Mouse (Mus musculus) MEL (cell line): ENCODE measurements around the gene Plxnd1. TPM values are rescaled to one million over a fixed set of nuclear protein-coding genes. Genes with fewer than 3 reads are reported as not detected.

Source experiments
- DNase-seq: peaks from one replicate; pipeline ENCODE4 v3.0.0; 2011; ENCODE audit warnings: low read depth, low spot score
- H3K27ac ChIP-seq: 2 replicates; pipeline ENCODE4 v1.5.1; 2012; ENCODE audit warnings: low read depth, mild to moderate bottlenecking, control low read depth, low read length, moderate library complexity; ENCODE audit not compliant: control insufficient read depth
- H3K27me3 ChIP-seq, 2 experiments: fragments of 150-350 bp in 1 of 2; sonication (generic) in 1 of 2; 2 replicates each; pipeline ENCODE4 v1.6.1; 2012; ENCODE audit warnings: low read length in 2 of 2, mild to moderate bottlenecking in 2 of 2, improper control_type of control experiment in 1 of 2, moderate library complexity in 1 of 2; ENCODE audit not compliant: insufficient read depth in 2 of 2, control insufficient read depth in 1 of 2
- H3K36me3 ChIP-seq, 2 experiments: 2 replicates each; pipeline ENCODE4 v1.6.1; 2012 to 2014; ENCODE audit warnings: low read length in 2 of 2, improper control_type of control experiment in 1 of 2, inconsistent platforms in 1 of 2, mild to moderate bottlenecking in 1 of 2; ENCODE audit not compliant: insufficient read depth in 2 of 2, control insufficient read depth in 1 of 2
- H3K4me1 ChIP-seq, 2 experiments: fragments of 150-350 bp in 1 of 2; sonication (generic) in 1 of 2; 2 replicates each; pipeline ENCODE4 v1.6.1; 2012; ENCODE audit warnings: low read length in 2 of 2, improper control_type of control experiment in 1 of 2, mild to moderate bottlenecking in 1 of 2; ENCODE audit not compliant: insufficient read depth in 2 of 2, control insufficient read depth in 1 of 2
- H3K4me3 ChIP-seq, 2 experiments: fragments of 150-350 bp in 1 of 2; sonication (generic) in 1 of 2; 2 replicates each; pipeline ENCODE4 v1.5.1; 2012; ENCODE audit warnings: low read depth in 2 of 2, low read length in 2 of 2, mild to moderate bottlenecking in 2 of 2, moderate library complexity in 2 of 2, control low read depth in 1 of 2, improper control_type of control experiment in 1 of 2; ENCODE audit not compliant: control insufficient read depth in 1 of 2, insufficient read depth in 1 of 2
- H3K79me2 ChIP-seq: 2 replicates; pipeline ENCODE4 v1.6.1; 2012; ENCODE audit warnings: mild to moderate bottlenecking, low read length, moderate library complexity; ENCODE audit not compliant: control insufficient read depth, poor library complexity, insufficient read depth
- H3K9ac ChIP-seq: 2 replicates; pipeline ENCODE4 v1.6.1; 2012; ENCODE audit warnings: low read depth, mild to moderate bottlenecking, control low read depth, low read length, moderate library complexity; ENCODE audit not compliant: control insufficient read depth, poor library complexity, severe bottlenecking
- H3K9me3 ChIP-seq: fragments of 150-350 bp; sonication (generic); replicated peaks from 2 replicates; pipeline ENCODE4 v1.6.1; 2012; ENCODE audit warnings: mild to moderate bottlenecking, low read length, improper control_type of control experiment, moderate library complexity; ENCODE audit not compliant: insufficient read depth
- CHD1 ChIP-seq: IDR thresholded peaks from 2 replicates; pipeline ENCODE4 v1.6.1; 2012; ENCODE audit warnings: low read depth, mild to moderate bottlenecking, inconsistent platforms, low read length, improper control_type of control experiment
- CHD2 ChIP-seq: IDR thresholded peaks from 2 replicates; pipeline ENCODE4 v1.6.1; 2011; ENCODE audit warnings: low read length, improper control_type of control experiment
- CTCF ChIP-seq, 3 experiments: IDR thresholded peaks in 2 of 3; conservative IDR thresholded peaks in 1 of 3; 2 replicates each; pipeline ENCODE4 v1.5.1; 2011 to 2012; ENCODE audit warnings: low read length in 3 of 3, low read depth in 2 of 3, mild to moderate bottlenecking in 2 of 3, improper control_type of control experiment in 1 of 3, inconsistent platforms in 1 of 3, mixed read lengths in 1 of 3, moderate library complexity in 1 of 3; ENCODE audit not compliant: control insufficient read depth in 1 of 3, insufficient read depth in 1 of 3, poor library complexity in 1 of 3, severe bottlenecking in 1 of 3
- E2F4 ChIP-seq: IDR thresholded peaks from 2 replicates; pipeline ENCODE4 v1.6.1; 2011; ENCODE audit warnings: low read depth, low read length, improper control_type of control experiment, borderline replicate concordance
- ELF1 ChIP-seq: IDR thresholded peaks from 2 replicates; pipeline ENCODE4 v1.6.1; 2014; ENCODE audit warnings: low read depth, mild to moderate bottlenecking, inconsistent platforms, low read length, improper control_type of control experiment, moderate library complexity
- EP300 ChIP-seq, 2 experiments: IDR thresholded peaks; 2 replicates each; pipeline ENCODE4 v1.6.1; 2011; ENCODE audit warnings: improper control_type of control experiment in 2 of 2, low read length in 2 of 2, low read depth in 1 of 2, mild to moderate bottlenecking in 1 of 2
- ETS1 ChIP-seq: IDR thresholded peaks from 2 replicates; pipeline ENCODE4 v1.6.1; 2012; ENCODE audit warnings: low read depth, mild to moderate bottlenecking, inconsistent platforms, low read length, improper control_type of control experiment, moderate library complexity
- GATA1 ChIP-seq: IDR thresholded peaks from 2 replicates; pipeline ENCODE4 v1.6.1; 2011; ENCODE audit warnings: low read depth, low read length, improper control_type of control experiment
- HCFC1 ChIP-seq: IDR thresholded peaks from 2 replicates; pipeline ENCODE4 v1.6.1; 2012; ENCODE audit warnings: low read depth, mild to moderate bottlenecking, inconsistent platforms, low read length, improper control_type of control experiment, moderate library complexity
- JUND ChIP-seq: IDR thresholded peaks from 2 replicates; pipeline ENCODE4 v1.6.1; 2011; ENCODE audit warnings: low read depth, mild to moderate bottlenecking, improper control_type of control experiment, low read length
- KAT2A ChIP-seq: conservative IDR thresholded peaks from 2 replicates; pipeline ENCODE4 v1.6.1; 2012; ENCODE audit warnings: low read depth, low read length, improper control_type of control experiment, inconsistent platforms
- MAZ ChIP-seq: IDR thresholded peaks from 2 replicates; pipeline ENCODE4 v1.6.1; 2012; ENCODE audit warnings: low read depth, mild to moderate bottlenecking, inconsistent platforms, low read length, improper control_type of control experiment
- MXI1 ChIP-seq: IDR thresholded peaks from 2 replicates; pipeline ENCODE4 v1.6.1; 2011; ENCODE audit warnings: mild to moderate bottlenecking, low read depth, low read length, improper control_type of control experiment
- MYB ChIP-seq: IDR thresholded peaks from 2 replicates; pipeline ENCODE4 v1.6.1; 2011; ENCODE audit warnings: mild to moderate bottlenecking, low read depth, low read length, improper control_type of control experiment
- MYC ChIP-seq: IDR thresholded peaks from 2 replicates; pipeline ENCODE4 v1.6.1; 2011; ENCODE audit warnings: low read depth, mild to moderate bottlenecking, low read length, improper control_type of control experiment, moderate library complexity
- NELFE ChIP-seq: IDR thresholded peaks from 2 replicates; pipeline ENCODE4 v1.6.1; 2011; ENCODE audit warnings: low read depth, low read length, improper control_type of control experiment
- POLR2A ChIP-seq, 2 experiments: IDR thresholded peaks; 2 replicates each; pipeline ENCODE4 v1.6.1; 2011 to 2012; ENCODE audit warnings: low read length in 2 of 2, mild to moderate bottlenecking in 2 of 2, control low read depth in 1 of 2, improper control_type of control experiment in 1 of 2, low read depth in 1 of 2, moderate library complexity in 1 of 2; ENCODE audit not compliant: control insufficient read depth in 1 of 2, insufficient read depth in 1 of 2, poor library complexity in 1 of 2
- POLR2AphosphoS2 ChIP-seq: IDR thresholded peaks from 2 replicates; pipeline ENCODE4 v1.6.1; 2011; ENCODE audit warnings: low read length, improper control_type of control experiment
- POLR2AphosphoS5 ChIP-seq: IDR thresholded peaks from 2 replicates; pipeline ENCODE4 v1.6.1; 2012; ENCODE audit warnings: low read depth, borderline replicate concordance, mild to moderate bottlenecking, inconsistent platforms, low read length, moderate library complexity, mixed read lengths
- RAD21 ChIP-seq: IDR thresholded peaks from 2 replicates; pipeline ENCODE4 v1.6.1; 2011; ENCODE audit warnings: mild to moderate bottlenecking, low read depth, low read length, improper control_type of control experiment
- RCOR1 ChIP-seq: IDR thresholded peaks from 2 replicates; pipeline ENCODE4 v1.6.1; 2012; ENCODE audit warnings: low read depth, mild to moderate bottlenecking, inconsistent platforms, low read length, improper control_type of control experiment
- SMC3 ChIP-seq: IDR thresholded peaks from 2 replicates; pipeline ENCODE4 v1.6.1; 2011; ENCODE audit warnings: low read depth, low read length, improper control_type of control experiment
- TBP ChIP-seq: IDR thresholded peaks from 2 replicates; pipeline ENCODE4 v1.8.0; 2011; ENCODE audit warnings: low read depth, low read length, improper control_type of control experiment
- TCF12 ChIP-seq: IDR thresholded peaks from 2 replicates; pipeline ENCODE4 v1.6.1; 2014; ENCODE audit warnings: low read depth, mild to moderate bottlenecking, inconsistent platforms, low read length, improper control_type of control experiment, moderate library complexity
- UBTF ChIP-seq: IDR thresholded peaks from 2 replicates; pipeline ENCODE4 v1.6.1; 2012; ENCODE audit warnings: low read depth, mild to moderate bottlenecking, inconsistent platforms, low read length, improper control_type of control experiment, moderate library complexity, borderline replicate concordance; ENCODE audit not compliant: insufficient read depth
- USF2 ChIP-seq, 2 experiments: IDR thresholded peaks; 2 replicates each; pipeline ENCODE4 v1.6.1; 2011 to 2012; ENCODE audit warnings: improper control_type of control experiment in 2 of 2, low read length in 2 of 2, borderline replicate concordance in 1 of 2, inconsistent platforms in 1 of 2, low read depth in 1 of 2, mild to moderate bottlenecking in 1 of 2; ENCODE audit not compliant: insufficient read depth in 1 of 2
- ZC3H11A ChIP-seq: IDR thresholded peaks from 2 replicates; pipeline ENCODE4 v1.6.1; 2012; ENCODE audit warnings: low read depth, mild to moderate bottlenecking, inconsistent platforms, low read length, improper control_type of control experiment
- ZKSCAN1 ChIP-seq: IDR thresholded peaks from 2 replicates; pipeline ENCODE4 v1.6.1; 2012; ENCODE audit warnings: low read depth, mild to moderate bottlenecking, inconsistent platforms, low read length, improper control_type of control experiment, moderate library complexity
- ZMIZ1 ChIP-seq: IDR thresholded peaks from 2 replicates; pipeline ENCODE4 v1.6.1; 2012; ENCODE audit warnings: low read depth, mild to moderate bottlenecking, inconsistent platforms, low read length, improper control_type of control experiment, moderate library complexity
- polyA plus RNA-seq, 2 experiments: library from polyadenylated mRNA; stranded (reverse) in 1 of 2; unstranded in 1 of 2; fragments of >175 nt in 1 of 2; fragments of >200 nt in 1 of 2; gene quantifications; 2 replicates each; pipeline versions ENCODE4 v1.2.1 to v1.2.4; 2012; ENCODE audit warnings: low replicate concordance in 2 of 2, low read depth in 1 of 2; ENCODE audit not compliant: insufficient read length in 2 of 2, insufficient read depth in 1 of 2, missing spikeins in 1 of 2
- total RNA-seq: library from RNA; depleted of rRNA; stranded (reverse); fragments of 300-350 nt; gene quantifications from 2 replicates; pipeline ENCODE4 v1.2.3, GENCODE M21; 2012

Plxnd1 gene
- total and polyA plus RNA-seq, 3 experiments = 4.8 to 19.2 TPM; not detected in 1

GRCm38 (mm10) chr6:115986472-115987095 is 8.2 kb downstream of the Plxnd1 start:
- H3K4me1 ChIP-seq = no peaks in the 10 kb centered on the region
- no peak overlapping the region for H3K4me3 ChIP-seq

GRCm38 (mm10) chr6:115985622-115986021 is 9.2 kb downstream of the Plxnd1 start:
- H3K4me3 ChIP-seq = no peak overlapping the region
- H3K9me3 ChIP-seq = no peaks in the 10 kb centered on the region
- no peaks in the 10 kb centered on the region for H3K79me2 ChIP-seq
- TF ChIP-seq ETS1 (no peak), CTCF (IDR thresholded peaks at IDR 0.05 in 2 of 3, conservative IDR thresholded peaks at IDR 0.05 in 1 of 3; ENCODE audit: control insufficient read depth in 1 of 3, insufficient read depth in 1 of 3, low read depth in 2 of 3, low read length in 3 of 3, poor library complexity in 1 of 3, severe bottlenecking in 1 of 3) (no peak), CHD2 (no peak), MAZ (no peak), GATA1 (no peak), NELFE (no peak), USF2 (IDR thresholded peaks at IDR 0.05; ENCODE audit: borderline replicate concordance in 1 of 2, insufficient read depth in 1 of 2, low read depth in 1 of 2, low read length in 2 of 2) (no peak), KAT2A (no peak), ZMIZ1 (no peak), E2F4 (no peak), MYB (no peak)
- TF ChIP-seq, all 39 proteins: peak for 0
- no peak for DNase-seq
- H3K4me1 ChIP-seq = no peaks in the 10 kb centered on the region
- H3K36me3 ChIP-seq = no peaks in the 10 kb centered on the region
- no peak overlapping the region for H3K27ac ChIP-seq
- no peak overlapping the region for H3K9ac ChIP-seq
- no peaks in the 10 kb centered on the region for H3K27me3 ChIP-seq

More at GRCm38 (mm10) chr6:115986472-115987095, 8.2 kb downstream of the Plxnd1 start:
- no peaks in the 10 kb centered on the region for H3K79me2 ChIP-seq
- no peak overlapping the region for H3K27ac ChIP-seq
- H3K9ac ChIP-seq = no peak overlapping the region
- DNase-seq = no peak
- no peaks in the 10 kb centered on the region for H3K9me3 ChIP-seq
- no peaks in the 10 kb centered on the region for H3K27me3 ChIP-seq
- H3K36me3 ChIP-seq = no peaks in the 10 kb centered on the region
- no peak for TF ChIP-seq SMC3
- TF ChIP-seq ZKSCAN1 = no peak
- TF ChIP-seq EP300 (IDR thresholded peaks at IDR 0.05; ENCODE audit: low read depth in 1 of 2, low read length in 2 of 2) = no peak
- TF ChIP-seq HCFC1 = no peak
- TF ChIP-seq TBP = no peak
- TF ChIP-seq RAD21 = no peak
- TF ChIP-seq MYC = no peak
- no peak for TF ChIP-seq MXI1
- TF ChIP-seq JUND = no peak
- TF ChIP-seq UBTF = no peak
- no peak for TF ChIP-seq ELF1
- no peak for TF ChIP-seq GATA1
- TF ChIP-seq POLR2AphosphoS2 = no peak
- no peak for TF ChIP-seq ZMIZ1
- TF ChIP-seq ZC3H11A = no peak
- no peak for TF ChIP-seq TCF12
- TF ChIP-seq CHD1 = no peak
- TF ChIP-seq POLR2AphosphoS5 = no peak
- TF ChIP-seq RCOR1 = no peak
- TF ChIP-seq POLR2A (IDR thresholded peaks at IDR 0.05; ENCODE audit: control insufficient read depth in 1 of 2, insufficient read depth in 1 of 2, low read depth in 1 of 2, low read length in 2 of 2, poor library complexity in 1 of 2) = no peak
